Mouse (Mus musculus) intestine, postnatal 0 days (tissue): Measurements from ENCODE around the gene Robo1. TPM values are rescaled to one million over a fixed set of nuclear protein-coding genes. Genes with fewer than 3 reads are reported as not detected.

Source experiments
- ATAC-seq: fragments of 200-750 bp; cut with Nextera tagmentation; 2 replicates; pipeline ENCODE4 v1.8.0; 2017; ENCODE audit warnings: mild to moderate bottlenecking, moderate TSS enrichment, moderate library complexity
- H3K27ac ChIP-seq: fragments of 300-500 bp; sonication (generic); 2 replicates; pipeline ENCODE4 v1.5.1; 2014; ENCODE audit warnings: mild to moderate bottlenecking, low read depth, low read length, moderate library complexity
- H3K27me3 ChIP-seq: fragments of 300-500 bp; sonication (generic); replicated peaks from 2 replicates; pipeline ENCODE4 v1.6.1; 2014; ENCODE audit warnings: low read length, mixed read lengths; ENCODE audit not compliant: control insufficient read depth, insufficient read depth
- H3K36me3 ChIP-seq: fragments of 300-500 bp; sonication (generic); 2 replicates; pipeline ENCODE4 v1.6.1; 2014; ENCODE audit warnings: mild to moderate bottlenecking, moderate library complexity; ENCODE audit not compliant: control insufficient read depth, insufficient read depth
- H3K4me1 ChIP-seq: fragments of 300-500 bp; sonication (generic); replicated peaks from 2 replicates; pipeline ENCODE4 v1.6.1; 2014; ENCODE audit warnings: antibody characterized with exemption, low read length, mixed read lengths; ENCODE audit not compliant: control insufficient read depth, insufficient read depth
- H3K4me2 ChIP-seq: fragments of 300-500 bp; sonication (generic); replicated peaks from 2 replicates; pipeline ENCODE4 v1.6.1; 2014; ENCODE audit warnings: low read depth, mild to moderate bottlenecking, moderate library complexity
- H3K4me3 ChIP-seq: fragments of 300-500 bp; sonication (generic); 2 replicates; pipeline ENCODE4 v1.5.1; 2014; ENCODE audit warnings: low read depth, low read length
- H3K9ac ChIP-seq: fragments of 300-500 bp; sonication (generic); 2 replicates; pipeline ENCODE4 v1.6.1; 2014; ENCODE audit warnings: mild to moderate bottlenecking, low read depth, low read length
- H3K9me3 ChIP-seq: fragments of 300-500 bp; sonication (generic); 2 replicates; pipeline ENCODE4 v1.6.1; 2016; ENCODE audit warnings: mixed run types; ENCODE audit not compliant: control insufficient read depth
- CTCF ChIP-seq: sonication (generic); IDR thresholded peaks from 2 replicates; pipeline ENCODE4 v1.5.1; 2016; ENCODE audit warnings: low read depth, mild to moderate bottlenecking, control low read depth, antibody characterized with exemption, moderate library complexity
- WGBS: fragments of 180-500 bp; shearing (Covaris S2); extraction: QIAGEN DNeasy Blood & Tissue Kit; methylation state at CpG from one replicate; pipeline ENCODE4 v1.1.7; 2014; 5-methylcytosine and 5-hydroxymethylcytosine counted together
- polyA plus RNA-seq: library from polyadenylated mRNA; unstranded; fragments of >200 nt; fragmentation: Nextera tagmentation; extraction: Ambion mirVana; gene quantifications from 2 replicates; pipeline ENCODE4 v1.2.1, GENCODE M21; 2015

Gene Robo1
- polyA plus RNA-seq, 1 experiment from 2014 or later = 2.7 TPM

GRCm38 (mm10) chr16:72393512-72393911 lies 85.4 kb downstream of the Robo1 start:
- no peak overlapping the region for H3K4me2 ChIP-seq
- no peak for ATAC-seq
- no peaks in the 10 kb centered on the region for H3K4me1 ChIP-seq
- no peaks in the 10 kb centered on the region for H3K36me3 ChIP-seq
- no peak overlapping the region for H3K9ac ChIP-seq
- H3K4me3 ChIP-seq = no peak overlapping the region
- 72% methylated on average over 3 of the region's 3 CpGs for WGBS
- no peaks in the 10 kb centered on the region for H3K9me3 ChIP-seq
- TF ChIP-seq CTCF = no peak
- H3K27me3 ChIP-seq = no peaks in the 10 kb centered on the region
- no peak overlapping the region for H3K27ac ChIP-seq

GRCm38 (mm10) chr16:72398811-72399210 lies 90.7 kb downstream of the Robo1 start:
- Histone ChIP-seq H3K9me3 (no peaks in the 10 kb centered on the region), H3K36me3 (no peaks in the 10 kb centered on the region), H3K27ac (no peak overlapping the region), H3K4me2 (no peak overlapping the region), H3K9ac (no peak overlapping the region), H3K4me1 (no peaks in the 10 kb centered on the region), H3K27me3 (no peaks in the 10 kb centered on the region), H3K4me3 (no peak overlapping the region)
- no peak for ATAC-seq
- WGBS = 64% methylated on average over 5 of the region's 5 CpGs
- no peak for TF ChIP-seq CTCF

- no peak overlapping the region for H3K9ac ChIP-seq
- no peak overlapping the region for H3K27ac ChIP-seq
- no peak overlapping the region for H3K4me3 ChIP-seq
- no peaks in the 10 kb centered on the region for H3K9me3 ChIP-seq
- no peaks in the 10 kb centered on the region for H3K36me3 ChIP-seq
- no peak for ATAC-seq
- no peaks in the 10 kb centered on the region for H3K27me3 ChIP-seq
- H3K4me1 ChIP-seq = no peaks in the 10 kb centered on the region
- 56% methylated on average over 9 of the region's 9 CpGs for WGBS
- no peak overlapping the region for H3K4me2 ChIP-seq
- TF ChIP-seq CTCF = no peak
These were observed 94.3 kb downstream of the Robo1 start for GRCm38 (mm10) chr16:72402381-72402780.

- no peak for TF ChIP-seq CTCF
- 52% methylated on average over 1 of the region's 1 CpGs for WGBS
- Histone ChIP-seq H3K4me1 (no peaks in the 10 kb centered on the region), H3K9me3 (no peaks in the 10 kb centered on the region), H3K4me3 (no peak overlapping the region), H3K27me3 (no peaks in the 10 kb centered on the region), H3K4me2 (no peak overlapping the region), H3K9ac (no peak overlapping the region), H3K36me3 (no peaks in the 10 kb centered on the region), H3K27ac (no peak overlapping the region)
- no peak for ATAC-seq
These were observed 101.7 kb downstream of the Robo1 start for GRCm38 (mm10) chr16:72409820-72410219.

GRCm38 (mm10) chr16:72411669-72412270 lies 103.7 kb downstream of the Robo1 start:
- Histone ChIP-seq H3K4me2 (no peak overlapping the region), H3K9me3 (no peaks in the 10 kb centered on the region), H3K27ac (no peak overlapping the region), H3K36me3 (no peaks in the 10 kb centered on the region), H3K27me3 (no peaks in the 10 kb centered on the region), H3K9ac (no peak overlapping the region), H3K4me1 (no peaks in the 10 kb centered on the region), H3K4me3 (no peak overlapping the region)
- ATAC-seq = no peak
- 58% methylated on average over 5 of the region's 5 CpGs for WGBS
- no peak for TF ChIP-seq CTCF

GRCm38 (mm10) chr16:72412879-72413278 lies 104.8 kb downstream of the Robo1 start:
- no peak overlapping the region for H3K4me3 ChIP-seq
- no peak for ATAC-seq
- H3K36me3 ChIP-seq = no peaks in the 10 kb centered on the region
- H3K9me3 ChIP-seq = no peaks in the 10 kb centered on the region
- H3K27me3 ChIP-seq = no peaks in the 10 kb centered on the region
- H3K4me1 ChIP-seq = no peaks in the 10 kb centered on the region
- WGBS = 36% methylated on average over 7 of the region's 7 CpGs
- H3K27ac ChIP-seq = no peak overlapping the region
- H3K9ac ChIP-seq = no peak overlapping the region
- TF ChIP-seq CTCF = no peak
- no peak overlapping the region for H3K4me2 ChIP-seq
